Mouse (Mus musculus) B cell, adult (primary cell): Measurements from ENCODE around the gene Fem1b. TPM values are rescaled to one million over a fixed set of nuclear protein-coding genes. Genes with fewer than 3 reads are reported as not detected.

ENCODE experiments used
- total RNA-seq: library from RNA; stranded (reverse); gene quantifications from 4 replicates; pipeline ENCODE4 v1.2.4, GENCODE M21; 2023; ENCODE audit not compliant: inconsistent age

The Fem1b gene
- total RNA-seq, result 22.8 to 25.7 TPM (median 23.8 TPM) in 4 replicates

GRCm38 (mm10) chr9:62811516-62812121, at the start of gene Fem1b:
Gene Fem1b, minus strand, starts transcription at chr9:62811934.

DNA sequence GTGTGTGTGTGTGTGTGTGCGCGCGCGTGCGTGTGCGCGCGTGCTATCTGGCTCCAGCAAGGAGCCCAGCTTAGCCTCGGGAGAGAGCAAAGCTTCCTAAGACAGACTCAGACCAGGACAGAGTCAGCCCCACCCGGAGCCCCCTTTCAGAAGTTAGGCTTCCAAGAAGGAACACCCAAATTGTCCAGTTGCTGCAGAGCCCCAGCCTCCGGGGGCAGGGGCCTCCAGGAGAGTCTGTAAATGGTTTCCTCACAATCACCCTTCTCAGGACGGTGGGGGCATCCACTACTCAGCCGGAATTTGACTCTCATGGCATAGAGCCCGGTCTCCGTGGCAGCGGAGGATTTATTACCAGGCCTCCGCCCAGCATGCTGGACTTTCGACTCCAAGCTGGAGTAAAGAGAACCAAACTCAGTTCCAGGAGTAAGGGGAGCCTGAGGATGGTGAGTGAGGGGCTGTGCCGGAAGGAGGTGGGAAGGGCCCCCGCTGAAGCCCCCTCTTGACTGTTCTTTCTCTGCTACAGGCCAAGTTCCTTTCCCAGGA, 46.1 kb upstream of the Fem1b start, which contains the start of gene Calml4:
Calml4 (plus strand) TSS at position 362 of the 543 bp plus-strand sequence.

DNA sequence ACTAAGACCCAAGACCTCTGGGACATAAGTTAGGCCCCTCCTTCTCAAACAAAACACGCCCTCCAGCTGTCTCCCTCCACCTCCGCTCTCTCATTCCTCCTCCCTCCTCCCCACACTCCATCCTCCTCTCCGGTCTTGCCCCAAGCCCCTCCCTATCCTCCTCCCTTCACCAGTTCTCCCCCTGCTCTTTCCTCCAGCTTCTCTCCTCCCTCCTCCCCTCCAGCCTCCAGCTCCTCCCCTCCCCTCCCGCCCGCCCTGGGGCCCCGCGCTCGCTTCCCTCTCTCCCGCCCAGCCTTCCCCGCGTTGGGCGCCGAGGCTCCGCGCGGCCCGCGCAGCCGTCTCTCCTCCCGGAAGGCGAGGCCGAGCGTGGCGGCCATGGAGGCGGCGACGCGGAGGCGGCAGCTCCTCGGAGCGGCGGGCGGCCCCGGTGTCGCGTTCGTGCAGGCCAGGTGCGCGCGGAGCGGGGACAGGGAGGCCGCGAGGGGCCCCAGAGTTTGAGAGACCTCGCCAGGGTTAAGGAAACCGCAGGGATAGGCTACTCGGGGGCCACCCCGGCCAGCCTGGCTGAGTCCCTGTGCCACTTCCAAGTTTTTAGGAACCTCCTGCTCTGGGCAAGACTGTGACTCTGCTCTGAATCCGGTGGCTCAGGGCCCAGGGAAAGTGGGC, 26.9 kb upstream of the Fem1b start, which contains the start of gene Cln6:
Cln6 (plus strand) TSS at position 280 of the 666 bp plus-strand sequence.

Other genes with a start within 250 kb of the Fem1b start
- not detected in 4 replicates for gene Itga11, start 134.1 kb downstream of the Fem1b start, total RNA-seq
- gene Cln6, start 26.9 kb upstream of the Fem1b start, total RNA-seq, result 5.2 to 11.1 TPM (median 7.4 TPM) in 4 replicates
- not detected in 4 replicates for gene Calml4, start 46.1 kb upstream of the Fem1b start, total RNA-seq
- 107 to 128 TPM (median 120 TPM) in 4 replicates for gene Pias1, start 176.0 kb upstream of the Fem1b start, total RNA-seq